Mouse (Mus musculus): ENCODE measurements at regions not wholly inside any gene's neighbourhood (a gene's known extent, or its start where the extent isn't known, plus 50 kb on each side); places are given as distances from the start of the nearest gene placed in this dataset.

DNA sequence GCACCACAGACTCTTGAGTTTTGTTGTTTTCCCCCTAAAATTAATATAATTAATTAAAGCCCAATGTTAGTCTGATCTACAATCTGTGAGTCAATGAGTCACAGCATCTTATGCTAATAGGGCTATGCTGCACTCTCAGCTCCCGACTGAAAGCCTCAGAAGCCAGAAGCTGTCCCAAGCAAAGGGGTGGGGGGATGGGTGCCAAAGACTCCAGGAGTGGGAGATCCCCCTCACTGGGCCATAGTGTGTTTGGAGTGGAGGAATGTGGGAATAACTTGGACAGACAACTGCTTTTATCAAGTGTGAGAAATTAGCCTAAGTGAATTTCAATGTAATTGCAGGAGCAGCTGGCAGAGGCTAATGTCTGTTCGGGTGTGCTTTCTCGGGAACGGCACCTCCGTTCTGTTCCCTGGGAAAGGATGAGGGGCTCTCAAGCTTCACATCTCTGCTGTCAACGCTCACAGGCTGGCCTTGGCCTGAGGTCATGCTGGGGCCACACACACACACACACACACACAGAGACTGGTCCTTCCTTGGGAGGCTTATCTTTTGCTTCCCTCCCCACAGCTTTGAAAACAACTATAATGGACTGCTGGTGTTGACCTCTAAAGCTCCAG is 124.2 kb upstream of the 1700016C15Rik start:
- no peak overlapping the region for H3K4me3 ChIP-seq (ENCODE audit: low read depth, low read length)
- no peaks in the 10 kb centered on the region for H3K36me3 ChIP-seq (ENCODE audit: control insufficient read depth, insufficient read depth, low read length)
- H3K9me3 ChIP-seq (ENCODE audit: control insufficient read depth, low read length), result no peaks in the 10 kb centered on the region
- H3K9ac ChIP-seq (ENCODE audit: low read depth, low read length), result no peak overlapping the region
- H3K4me2 ChIP-seq (replicated peaks; ENCODE audit: low read depth, low read length), result no peak overlapping the region
- peak; percentile 74 for ATAC-seq (ENCODE audit: low FRiP score)
- H3K4me1 ChIP-seq (replicated peaks; ENCODE audit: control insufficient read depth, insufficient read depth, low read length), result peaks cover 3% of the 10 kb centered on the region; the same call in 1 of the 2 replicates
- peak; percentile 51 for DNase-seq (ENCODE audit: low spot score)
- WGBS, result 10% methylated on average over 6 of the region's 6 CpGs
- no peaks in the 10 kb centered on the region for H3K27me3 ChIP-seq (ENCODE audit: control insufficient read depth, insufficient read depth, low read length)
- H3K27ac ChIP-seq (ENCODE audit: low read depth, low read length), result no peak overlapping the region

GRCm38 (mm10) chr1:177607565-177607964 is 122.0 kb upstream of the 1700016C15Rik start:
- Histone ChIP-seq H3K27ac (ENCODE audit: low read depth, low read length) (no peak overlapping the region), H3K36me3 (ENCODE audit: control insufficient read depth, insufficient read depth, low read length) (no peaks in the 10 kb centered on the region), H3K27me3 (ENCODE audit: control insufficient read depth, insufficient read depth, low read length) (no peaks in the 10 kb centered on the region), H3K4me3 (ENCODE audit: low read depth, low read length) (no peak overlapping the region), H3K9me3 (ENCODE audit: control insufficient read depth, low read length) (no peaks in the 10 kb centered on the region), H3K9ac (ENCODE audit: low read depth, low read length) (no peak overlapping the region), H3K4me1 (replicated peaks; ENCODE audit: control insufficient read depth, insufficient read depth, low read length) (peaks cover 3% of the 10 kb centered on the region; the same call in 1 of the 2 replicates), H3K4me2 (replicated peaks; ENCODE audit: low read depth, low read length) (no peak overlapping the region)
- DNase-seq (ENCODE audit: low spot score) (no peak), ATAC-seq (ENCODE audit: low FRiP score) (no peak)
- WGBS, result 79% methylated on average over 2 of the region's 2 CpGs

DNA sequence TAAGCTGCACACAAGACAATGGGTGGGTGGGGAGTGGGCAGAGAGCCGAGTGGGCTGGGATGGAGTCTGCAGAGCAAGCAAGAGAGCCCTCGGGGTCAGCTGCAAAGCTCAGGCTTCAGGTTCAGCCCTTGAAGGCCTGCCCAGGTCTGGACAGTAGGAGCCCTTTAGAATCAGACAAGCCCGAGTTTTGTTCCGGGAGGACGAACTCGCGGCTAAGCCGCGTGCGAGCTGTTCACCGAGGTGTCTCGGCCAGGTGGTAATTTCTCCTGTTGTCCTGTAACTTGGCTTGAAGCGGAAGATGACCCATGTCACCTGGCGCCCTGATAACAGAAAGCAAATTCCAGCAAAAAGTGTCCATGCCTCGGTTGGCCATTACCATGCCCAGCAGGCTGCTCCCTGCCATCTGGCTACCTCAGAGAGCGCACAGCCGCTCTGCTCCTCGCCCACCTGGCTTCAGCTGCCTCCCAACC is 121.0 kb upstream of the 1700016C15Rik start:
- Histone ChIP-seq H3K36me3 (ENCODE audit: control insufficient read depth, insufficient read depth, low read length) (no peaks in the 10 kb centered on the region), H3K27ac (ENCODE audit: low read depth, low read length) (no peak overlapping the region), H3K4me3 (ENCODE audit: low read depth, low read length) (no peak overlapping the region), H3K4me2 (replicated peaks; ENCODE audit: low read depth, low read length) (no peak overlapping the region), H3K27me3 (ENCODE audit: control insufficient read depth, insufficient read depth, low read length) (no peaks in the 10 kb centered on the region), H3K9ac (ENCODE audit: low read depth, low read length) (no peak overlapping the region), H3K9me3 (ENCODE audit: control insufficient read depth, low read length) (no peaks in the 10 kb centered on the region), H3K4me1 (replicated peaks; ENCODE audit: control insufficient read depth, insufficient read depth, low read length) (peaks cover 3% of the 10 kb centered on the region)
- 88% methylated on average over 18 of the region's 18 CpGs for WGBS
- DNase-seq (ENCODE audit: low spot score), result no peak
- no peak for ATAC-seq (ENCODE audit: low FRiP score)

GRCm38 (mm10) chr1:177609226-177609625 is 120.4 kb upstream of the 1700016C15Rik start:
- DNase-seq (ENCODE audit: low spot score) (no peak), ATAC-seq (ENCODE audit: low FRiP score) (no peak)
- H3K27ac ChIP-seq (ENCODE audit: low read depth, low read length), result no peak overlapping the region
- H3K9ac ChIP-seq (ENCODE audit: low read depth, low read length), result no peak overlapping the region
- WGBS, result 86% methylated on average over 2 of the region's 2 CpGs
- no peaks in the 10 kb centered on the region for H3K27me3 ChIP-seq (ENCODE audit: control insufficient read depth, insufficient read depth, low read length)
- no peak overlapping the region for H3K4me2 ChIP-seq (replicated peaks; ENCODE audit: low read depth, low read length)
- no peak overlapping the region for H3K4me3 ChIP-seq (ENCODE audit: low read depth, low read length)
- no peaks in the 10 kb centered on the region for H3K9me3 ChIP-seq (ENCODE audit: control insufficient read depth, low read length)
- H3K4me1 ChIP-seq (replicated peaks; ENCODE audit: control insufficient read depth, insufficient read depth, low read length), result peaks cover 3% of the 10 kb centered on the region
- H3K36me3 ChIP-seq (ENCODE audit: control insufficient read depth, insufficient read depth, low read length), result no peaks in the 10 kb centered on the region

DNA sequence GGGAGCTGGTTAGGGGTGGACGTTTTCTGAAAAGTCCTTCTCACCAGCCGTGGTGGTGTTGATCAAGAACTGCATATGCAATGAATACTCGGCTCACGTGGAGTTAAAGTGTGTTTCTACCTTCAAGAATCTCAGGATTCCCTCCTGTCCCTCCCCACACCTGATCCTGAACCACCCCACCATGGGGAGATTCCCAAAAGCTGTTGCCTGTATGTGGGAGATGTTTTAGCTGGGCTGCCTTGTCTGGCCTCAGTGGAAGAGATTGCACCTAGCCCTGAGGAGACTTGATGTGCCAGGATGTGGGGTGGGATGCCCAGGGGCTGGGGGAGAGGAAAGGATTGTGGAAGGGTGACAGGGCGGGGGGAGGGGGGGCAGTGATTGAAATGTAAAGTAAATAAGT is 119.9 kb upstream of the 1700016C15Rik start:
- Histone ChIP-seq H3K4me3 (ENCODE audit: low read depth, low read length) (no peak overlapping the region), H3K27me3 (ENCODE audit: control insufficient read depth, insufficient read depth, low read length) (no peaks in the 10 kb centered on the region), H3K9ac (ENCODE audit: low read depth, low read length) (no peak overlapping the region), H3K4me1 (replicated peaks; ENCODE audit: control insufficient read depth, insufficient read depth, low read length) (peaks cover 3% of the 10 kb centered on the region), H3K4me2 (replicated peaks; ENCODE audit: low read depth, low read length) (no peak overlapping the region), H3K27ac (ENCODE audit: low read depth, low read length) (no peak overlapping the region), H3K36me3 (ENCODE audit: control insufficient read depth, insufficient read depth, low read length) (no peaks in the 10 kb centered on the region), H3K9me3 (ENCODE audit: control insufficient read depth, low read length) (no peaks in the 10 kb centered on the region)
- 84% methylated on average over 5 of the region's 5 CpGs for WGBS
- no peak for ATAC-seq (ENCODE audit: low FRiP score)
- no peak for DNase-seq (ENCODE audit: low spot score)

DNA sequence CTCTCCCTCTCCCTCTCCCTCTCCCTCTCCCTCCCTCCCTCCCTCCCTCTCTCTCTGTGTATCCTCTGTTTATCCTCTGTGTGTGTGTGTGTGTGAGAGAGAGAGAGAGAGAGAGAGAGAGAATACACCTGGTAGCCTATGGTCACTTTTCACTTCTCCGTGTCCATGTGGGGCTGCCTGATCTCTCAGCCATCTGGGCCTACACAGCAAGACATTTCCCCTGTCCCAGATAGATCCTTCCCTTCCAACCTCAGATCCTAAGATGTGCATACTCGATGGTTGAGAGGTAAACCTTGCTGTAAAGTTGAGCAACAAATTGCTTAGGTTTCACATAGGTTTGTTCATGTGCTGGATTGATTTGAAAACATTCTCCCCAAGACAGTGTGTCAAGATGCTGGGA is 119.5 kb upstream of the 1700016C15Rik start:
- H3K4me2 ChIP-seq (replicated peaks; ENCODE audit: low read depth, low read length), result no peak overlapping the region
- WGBS, result 71% methylated on average over 2 of the region's 2 CpGs

GRCm38 (mm10) chr1:177612546-177612945 is 117.1 kb upstream of the 1700016C15Rik start:
- peak; percentile 22 for DNase-seq (ENCODE audit: low spot score)

More for the DNA sequence above, 119.5 kb upstream of the 1700016C15Rik start:
- Histone ChIP-seq H3K4me3 (ENCODE audit: low read depth, low read length) (no peak overlapping the region), H3K27ac (ENCODE audit: low read depth, low read length) (no peak overlapping the region), H3K4me1 (replicated peaks; ENCODE audit: control insufficient read depth, insufficient read depth, low read length) (peaks cover 3% of the 10 kb centered on the region), H3K9me3 (ENCODE audit: control insufficient read depth, low read length) (no peaks in the 10 kb centered on the region), H3K27me3 (ENCODE audit: control insufficient read depth, insufficient read depth, low read length) (no peaks in the 10 kb centered on the region), H3K36me3 (ENCODE audit: control insufficient read depth, insufficient read depth, low read length) (no peaks in the 10 kb centered on the region), H3K9ac (ENCODE audit: low read depth, low read length) (no peak overlapping the region)
- no peak for DNase-seq (ENCODE audit: low spot score)
- ATAC-seq (ENCODE audit: low FRiP score), result no peak

DNA sequence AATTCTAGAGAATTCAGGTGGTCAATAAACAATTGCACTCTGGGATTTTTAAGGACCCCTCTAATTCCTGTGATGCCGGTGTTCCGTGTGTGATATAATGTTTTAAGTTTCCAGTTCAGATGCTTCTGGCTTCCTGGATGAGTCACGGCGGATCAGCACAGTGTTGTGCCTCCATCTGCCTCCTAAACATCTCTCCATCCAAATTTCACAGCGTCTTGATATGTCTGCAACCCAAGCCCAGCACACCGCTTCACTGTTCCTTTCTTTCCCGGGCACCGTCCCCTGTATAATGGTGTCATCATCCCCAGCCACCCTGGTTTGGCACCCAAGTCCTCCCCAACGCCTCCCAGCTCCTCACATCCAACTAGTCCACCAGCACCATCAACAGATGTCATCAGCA is 114.0 kb upstream of the 1700016C15Rik start:
- Histone ChIP-seq H3K4me3 (ENCODE audit: low read depth, low read length) (no peak overlapping the region), H3K9ac (ENCODE audit: low read depth, low read length) (no peak overlapping the region), H3K27ac (ENCODE audit: low read depth, low read length) (no peak overlapping the region), H3K36me3 (ENCODE audit: control insufficient read depth, insufficient read depth, low read length) (no peaks in the 10 kb centered on the region), H3K4me2 (replicated peaks; ENCODE audit: low read depth, low read length) (no peak overlapping the region), H3K9me3 (ENCODE audit: control insufficient read depth, low read length) (no peaks in the 10 kb centered on the region), H3K4me1 (replicated peaks; ENCODE audit: control insufficient read depth, insufficient read depth, low read length) (no peaks in the 10 kb centered on the region; the same call in 1 of the 2 replicates), H3K27me3 (ENCODE audit: control insufficient read depth, insufficient read depth, low read length) (no peaks in the 10 kb centered on the region)
- no peak for DNase-seq (ENCODE audit: low spot score)
- 93% methylated on average over 9 of the region's 9 CpGs for WGBS
- ATAC-seq (ENCODE audit: low FRiP score), result no peak

More at GRCm38 (mm10) chr1:177612546-177612945, 117.1 kb upstream of the 1700016C15Rik start:
- ATAC-seq (ENCODE audit: low FRiP score), result peak; percentile 31; the same call in 1 of the 2 replicates
- H3K4me2 ChIP-seq (replicated peaks; ENCODE audit: low read depth, low read length), result no peak overlapping the region
- no peaks in the 10 kb centered on the region for H3K27me3 ChIP-seq (ENCODE audit: control insufficient read depth, insufficient read depth, low read length)
- no peak overlapping the region for H3K4me3 ChIP-seq (ENCODE audit: low read depth, low read length)
- H3K9ac ChIP-seq (ENCODE audit: low read depth, low read length), result no peak overlapping the region
- WGBS, result 44% methylated on average over 7 of the region's 7 CpGs
- no peaks in the 10 kb centered on the region for H3K9me3 ChIP-seq (ENCODE audit: control insufficient read depth, low read length)
- H3K4me1 ChIP-seq (replicated peaks; ENCODE audit: control insufficient read depth, insufficient read depth, low read length), result no peaks in the 10 kb centered on the region; the same call in 1 of the 2 replicates
- no peak overlapping the region for H3K27ac ChIP-seq (ENCODE audit: low read depth, low read length)
- H3K36me3 ChIP-seq (ENCODE audit: control insufficient read depth, insufficient read depth, low read length), result no peaks in the 10 kb centered on the region
